Mouse (Mus musculus) layer of hippocampus, postnatal 25 days (tissue): ENCODE measurements around the gene Shmt2. TPM values are rescaled to one million over a fixed set of nuclear protein-coding genes. Genes with fewer than 3 reads are reported as not detected.

Experiments
- DNase-seq, 2 experiments: peaks; one replicate each; pipeline ENCODE4 v3.0.0; 2022; ENCODE audit warnings: mixed read lengths in 2 of 2, low spot score in 1 of 2; ENCODE audit errors: extremely low spot score in 1 of 2
- total RNA-seq, 2 experiments: library from RNA; stranded (reverse); gene quantifications; 2 replicates each; pipeline ENCODE4 v1.2.3; 2021

The Shmt2 gene
- total RNA-seq, 2 experiments from 2014 or later = 29.5 to 31.8 TPM

DNA sequence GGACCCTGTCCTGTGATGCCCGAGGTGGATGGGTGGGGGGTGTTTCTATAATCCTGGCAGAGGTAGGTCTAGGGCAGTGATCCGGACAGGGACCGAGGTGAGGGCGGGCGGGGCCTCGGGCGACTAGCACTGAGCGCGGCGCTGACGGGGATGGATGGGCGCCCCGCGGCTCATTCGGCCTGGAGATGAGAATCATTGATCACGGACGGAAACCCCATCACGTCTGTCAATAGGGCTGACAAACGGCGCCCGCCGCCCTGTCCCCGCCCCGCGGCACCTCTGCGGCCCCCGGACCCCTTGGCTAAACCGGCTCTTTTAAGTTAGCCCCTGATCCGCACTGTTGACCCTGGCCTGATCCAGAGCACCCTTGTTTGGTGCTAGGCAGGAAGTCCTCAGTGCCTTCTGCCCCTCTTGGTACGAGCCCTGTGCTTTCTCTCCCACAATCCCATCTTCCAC lies 12.7 kb upstream of the Shmt2 start:
- no peak for DNase-seq

DNA sequence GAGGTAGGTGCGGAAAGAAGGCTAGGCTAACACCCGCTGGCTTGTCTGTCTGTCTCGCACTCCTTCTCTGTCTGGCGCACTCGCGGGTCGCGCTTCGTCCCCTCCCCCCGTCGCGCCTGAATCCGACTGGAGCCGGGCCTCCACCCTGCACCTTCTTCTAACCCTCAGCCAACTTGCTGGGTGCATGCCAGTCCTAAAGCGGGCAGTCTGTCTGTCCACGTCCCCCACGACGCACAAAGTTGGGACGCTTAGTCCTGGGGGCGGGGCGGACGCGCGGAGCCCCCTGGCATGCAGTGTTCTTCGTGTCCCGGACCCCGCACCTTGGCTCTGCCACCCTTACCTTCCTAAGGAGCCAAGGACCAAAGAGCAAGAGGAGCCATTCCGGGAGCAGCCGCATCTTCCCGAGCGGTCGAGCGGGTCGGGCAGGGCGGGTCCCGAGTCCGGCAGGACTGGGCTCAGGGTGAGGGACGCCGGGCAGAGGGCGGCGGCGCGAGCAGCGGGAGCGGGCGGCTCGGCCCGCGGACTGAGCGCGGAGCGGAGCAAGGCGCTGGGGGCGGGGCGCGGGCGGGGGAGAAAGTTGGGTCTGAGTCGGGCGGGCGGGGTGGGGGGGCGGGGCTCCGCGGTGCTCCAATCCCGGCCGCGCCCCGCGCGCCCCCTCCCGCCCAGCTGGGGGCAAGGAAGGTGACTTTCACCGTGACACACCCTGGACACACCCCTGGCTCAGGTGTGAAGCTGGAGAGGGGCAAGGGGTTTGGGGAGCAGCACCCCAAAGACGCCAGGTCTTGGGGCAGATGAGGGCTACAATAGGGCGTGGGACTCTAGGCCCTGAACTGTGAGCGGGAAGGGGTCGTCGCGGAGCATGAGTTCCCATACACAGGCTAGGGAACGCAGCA lies 12.0 kb upstream of the Shmt2 start, which contains the start of gene Nxph4:
Gene Nxph4 (minus strand): TSS at position 524 of the 893 bp plus-strand sequence.
- no peak for DNase-seq

- DNase-seq = no peak
Measured at GRCm38 (mm10) chr10:127531548-127531947, 9.3 kb upstream of the Shmt2 start.

GRCm38 (mm10) chr10:127530945-127531344 lies 8.7 kb upstream of the Shmt2 start:
- DNase-seq = no peak

GRCm38 (mm10) chr10:127527481-127527880 lies 5.2 kb upstream of the Shmt2 start:
- no peak for DNase-seq

- DNase-seq = peak in 1 of 2 experiments; percentile 38
Measured at GRCm38 (mm10) chr10:127526681-127527080, 4.4 kb upstream of the Shmt2 start.

DNA sequence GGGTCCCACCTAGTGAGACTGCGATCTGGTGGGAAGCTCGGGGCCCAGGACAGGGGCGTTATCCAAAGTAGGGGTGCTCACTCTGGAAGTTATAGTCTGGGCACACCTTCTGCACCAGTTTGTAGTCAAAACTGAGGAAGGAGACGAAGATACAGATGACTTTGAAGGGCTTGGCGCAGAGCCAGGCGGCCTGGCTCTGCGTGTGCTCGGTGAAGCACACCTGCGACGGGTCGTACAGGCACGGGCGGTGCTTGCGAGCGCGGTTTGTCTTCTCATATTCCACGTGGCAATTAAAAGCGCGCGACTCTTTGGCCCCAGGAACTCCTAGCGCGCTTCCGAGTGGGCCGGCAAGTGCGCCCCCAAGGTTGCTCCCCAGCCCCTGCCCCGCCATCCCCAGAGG lies 3.8 kb upstream of the Shmt2 start:
- DNase-seq = no peak

DNA sequence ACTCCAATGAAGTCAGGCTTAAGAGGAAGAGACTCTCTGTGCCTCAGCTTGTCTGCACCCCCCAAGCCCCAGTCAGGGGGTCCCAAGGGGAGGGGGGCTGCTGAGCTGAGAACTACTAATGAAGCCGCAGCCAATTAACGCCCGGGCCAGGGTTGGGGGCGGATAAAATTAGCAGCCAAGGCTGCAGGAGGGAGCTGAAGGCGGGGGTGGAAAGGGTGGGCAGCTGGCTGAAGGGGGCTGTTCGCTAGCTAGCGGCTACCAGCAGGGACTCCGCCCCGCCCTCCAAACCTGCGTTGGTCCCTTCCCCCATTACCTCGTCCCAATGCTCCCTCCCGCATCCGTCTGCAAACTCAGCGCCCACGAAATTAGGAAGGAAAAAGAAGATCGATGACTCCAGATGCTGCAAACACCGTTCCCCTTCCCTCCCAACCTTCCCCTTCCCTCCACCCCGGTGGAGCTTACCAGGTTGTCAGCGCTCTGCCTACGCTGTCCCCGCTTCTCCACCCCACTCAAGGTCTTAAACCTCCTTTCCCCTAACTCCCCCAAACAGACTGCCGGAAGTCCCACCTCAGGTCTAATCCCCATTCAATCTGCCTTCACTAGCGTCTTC lies 2.5 kb upstream of the Shmt2 start:
- no peak for DNase-seq

DNA sequence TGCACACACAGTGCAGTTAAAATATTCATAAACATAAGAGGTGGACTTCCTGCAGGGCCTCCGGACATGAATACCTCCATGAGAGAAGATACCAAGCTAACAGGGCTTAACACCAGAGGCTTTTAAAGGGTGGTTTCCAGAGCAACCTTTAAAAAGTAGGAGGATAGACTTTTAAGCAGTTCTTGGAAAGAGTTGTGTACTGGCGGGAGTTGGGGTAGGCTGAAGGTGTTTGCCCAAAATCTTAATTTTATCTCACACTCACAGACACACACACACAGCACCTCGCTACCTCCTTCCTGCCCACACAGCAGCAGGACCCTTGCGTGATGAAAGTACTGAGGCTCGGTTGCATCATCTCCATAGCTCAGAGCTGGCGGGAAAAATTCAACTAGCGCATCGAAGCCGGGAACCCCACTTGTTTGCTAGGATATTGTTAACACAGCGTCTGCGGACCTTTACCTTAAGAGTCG lies 598 bp downstream of the Shmt2 start:
- DNase-seq = no peak

DNA sequence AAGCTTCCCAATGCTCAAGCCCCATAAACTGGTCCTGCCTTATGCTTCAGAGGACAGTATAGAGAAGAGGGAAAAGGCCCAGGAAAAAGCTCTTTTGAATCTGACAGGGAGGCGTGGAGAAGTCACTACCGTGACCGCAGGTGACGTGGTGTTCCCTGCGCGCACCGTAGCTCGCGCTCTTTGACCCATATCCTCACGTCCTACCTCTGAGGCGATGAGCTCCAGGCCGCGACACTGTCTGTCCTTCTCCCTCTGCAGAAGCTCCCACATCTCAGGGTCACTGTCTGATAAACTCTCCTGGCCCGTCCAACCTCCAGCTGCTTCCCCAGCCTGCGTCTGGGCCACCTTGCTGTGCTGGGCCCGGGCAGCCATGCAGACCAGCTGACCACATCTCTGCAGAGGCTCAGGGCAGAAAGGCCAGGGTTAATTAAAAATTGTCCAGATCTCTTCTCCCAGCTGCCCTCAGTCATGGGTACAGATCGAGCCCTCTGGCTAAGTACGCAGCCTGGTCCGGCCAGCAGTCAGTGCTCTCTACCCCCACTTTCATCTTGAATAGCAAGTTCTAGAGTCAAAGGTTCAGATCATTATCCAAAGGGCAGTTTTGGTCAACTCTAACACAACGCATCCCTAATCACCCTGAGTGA lies 1.4 kb downstream of the Shmt2 start:
- no peak for DNase-seq

DNA sequence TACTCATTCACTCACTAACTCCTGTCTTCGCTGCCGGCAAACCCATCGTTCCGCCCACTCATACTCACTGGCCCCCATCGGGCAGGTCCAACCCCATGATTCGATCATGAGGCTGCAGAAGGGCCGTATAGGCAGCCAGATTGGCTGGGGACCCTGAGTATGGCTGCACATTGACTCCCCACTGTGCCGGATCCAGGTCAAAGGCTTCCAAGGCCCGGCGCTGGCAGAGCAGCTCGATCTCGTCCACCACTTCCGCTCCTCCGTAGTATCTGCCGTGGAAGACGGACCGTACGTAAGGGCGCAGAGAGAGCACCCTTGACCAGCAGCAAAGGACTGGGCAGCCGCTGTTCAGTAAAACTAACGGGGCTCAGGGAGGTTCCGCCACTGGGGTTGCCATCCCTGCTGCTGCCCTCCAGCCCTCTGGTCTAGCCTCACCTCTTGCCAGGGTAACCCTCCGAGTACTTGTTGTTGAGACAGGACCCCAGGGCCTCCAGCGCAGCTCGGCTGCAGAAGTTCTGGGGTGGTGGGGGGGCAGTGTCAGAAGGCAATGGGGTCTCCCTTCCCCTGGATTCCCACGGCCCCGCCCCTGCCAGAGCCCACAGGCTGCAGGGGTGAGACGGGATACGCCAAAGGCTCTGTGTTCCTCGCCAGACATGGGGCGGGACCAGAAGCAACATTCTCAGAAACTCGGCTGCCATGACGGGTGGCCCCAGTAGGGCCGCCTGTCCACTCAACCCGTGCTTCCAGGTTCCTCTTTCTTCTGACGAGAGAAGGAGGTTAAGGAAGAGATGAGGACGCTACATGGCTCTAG lies 2.1 kb downstream of the Shmt2 start:
- no peak for DNase-seq

GRCm38 (mm10) chr10:127519041-127519701 lies 3.1 kb downstream of the Shmt2 start:
- no peak for DNase-seq

DNA sequence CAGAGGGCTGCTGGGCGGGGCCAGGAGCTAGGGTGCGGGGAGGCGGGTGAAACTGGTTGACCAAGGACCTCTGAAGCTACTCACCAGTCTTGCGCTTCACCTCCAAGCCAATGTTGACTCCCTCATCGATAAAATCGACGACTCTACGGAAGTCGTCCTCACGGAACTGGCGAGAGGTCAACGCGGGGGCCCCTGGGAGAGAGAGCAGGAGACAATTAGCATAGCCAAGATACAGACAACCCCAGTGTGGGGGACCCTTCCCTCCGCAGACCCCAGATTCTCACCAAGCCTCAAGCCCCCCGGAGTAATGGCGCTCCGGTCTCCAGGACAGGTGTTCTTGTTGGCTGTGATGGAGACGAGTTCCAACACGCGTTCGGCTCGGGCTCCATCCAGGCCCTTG lies 4.3 kb downstream of the Shmt2 start:
- DNase-seq = no peak

DNA sequence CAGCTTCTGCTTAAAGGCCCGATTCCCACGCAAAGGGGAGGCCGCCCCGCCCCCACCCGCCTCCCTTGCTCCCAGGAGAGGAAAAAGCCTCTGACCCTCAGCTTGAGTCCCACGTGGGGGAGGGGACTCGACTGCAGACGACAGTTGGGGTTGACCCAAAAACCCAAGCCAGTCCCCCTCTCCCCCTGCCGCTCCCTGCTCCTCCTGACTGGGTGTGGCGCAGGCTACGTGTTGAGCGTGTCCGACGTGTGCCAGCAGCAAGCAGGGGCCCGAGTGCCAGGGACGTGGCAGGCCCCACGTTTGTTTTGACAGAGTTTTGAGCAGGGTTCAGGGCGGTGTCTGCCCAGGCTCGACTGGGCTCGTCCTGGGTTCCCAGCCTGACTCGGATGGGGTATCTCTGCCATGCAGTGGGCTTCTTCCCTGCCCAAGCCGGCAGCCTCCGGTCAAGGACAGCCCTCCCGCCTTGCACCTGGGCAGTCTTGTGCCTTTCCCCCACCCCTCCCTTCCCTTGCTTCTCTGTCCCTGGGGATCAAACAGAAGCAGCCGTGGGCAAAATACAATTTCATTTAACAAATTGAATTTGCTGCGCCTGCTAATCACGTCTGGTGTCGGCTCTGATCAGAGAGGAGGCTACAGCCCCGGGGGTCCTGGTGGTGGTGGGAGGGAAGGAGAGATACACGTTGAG lies 5.5 kb downstream of the Shmt2 start:
- DNase-seq = no peak

GRCm38 (mm10) chr10:127515983-127516459 lies 6.2 kb downstream of the Shmt2 start:
- no peak for DNase-seq

- no peak for DNase-seq
Measured at GRCm38 (mm10) chr10:127515271-127515982, 6.8 kb downstream of the Shmt2 start.

- no peak for DNase-seq
Measured at GRCm38 (mm10) chr10:127514764-127515163, 7.5 kb downstream of the Shmt2 start, which contains the start of gene Ndufa4l2. TSS of gene Ndufa4l2 (plus strand) at chr10:127514967.

GRCm38 (mm10) chr10:127514111-127514698 lies 8.0 kb downstream of the Shmt2 start:
- no peak for DNase-seq
